Mouse (Mus musculus) cerebellum, adult 2 months (tissue): ENCODE measurements around the gene Atox1.

Source experiments
- CTCF ChIP-seq: fragments of 200-500 bp; IDR thresholded peaks from 2 replicates; pipeline ENCODE4 v1.5.1; 2011; ENCODE audit warnings: low read depth, mild to moderate bottlenecking, control low read depth, low read length, moderate library complexity, borderline replicate concordance; ENCODE audit not compliant: insufficient read depth
- POLR2A ChIP-seq: fragments of 200-500 bp; IDR thresholded peaks from 2 replicates; pipeline ENCODE4 v1.6.1; 2011; ENCODE audit warnings: low read length, control low read depth, borderline replicate concordance; ENCODE audit not compliant: insufficient read depth

DNA sequence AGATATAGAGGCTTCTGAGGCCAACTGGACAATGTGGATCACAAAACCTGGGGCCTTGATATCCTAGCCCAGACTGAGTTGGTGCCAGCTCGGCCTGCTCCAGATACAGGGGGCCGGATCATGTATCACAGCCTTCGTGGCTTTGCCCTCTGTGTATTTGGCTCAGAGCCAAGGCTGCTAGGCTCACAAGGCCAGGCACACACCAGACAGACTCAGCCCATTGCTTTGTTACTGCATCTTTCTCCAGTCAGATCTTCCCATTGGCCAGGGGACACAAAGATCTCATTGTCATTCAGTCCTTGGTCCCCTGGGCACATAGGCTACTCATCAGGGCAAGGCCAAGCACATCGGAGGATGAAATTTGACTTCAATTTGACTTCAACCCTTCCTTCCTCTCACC lies 37.3 kb downstream of the Atox1 start:
- TF ChIP-seq POLR2A (no peak), CTCF (no peak)
